Mouse (Mus musculus): ENCODE measurements around the gene Spata7. TPM values are rescaled to one million over a fixed set of nuclear protein-coding genes. Genes with fewer than 3 reads are reported as not detected.

Gene Spata7
- 0.71 TPM for polyA plus RNA-seq (2017; shearing (Covaris generic))

GRCm38 (mm10) chr12:98627392-98628259, at the start of gene Spata7:
Gene Spata7 (plus strand): TSS chr12:98628157.

Other genes starting within 250 kb of the Spata7 start
- not detected for gene Kcnk10, start 49.8 kb upstream of the Spata7 start, polyA plus RNA-seq (2017; shearing (Covaris generic))
- 5.3 TPM for gene Ptpn21, start 109.2 kb downstream of the Spata7 start, polyA plus RNA-seq (2017; shearing (Covaris generic))
- 24.4 TPM for gene Zc3h14, start 118.8 kb downstream of the Spata7 start, polyA plus RNA-seq (2017; shearing (Covaris generic))